10 mouse cellular contexts compared by ENCODE assay signal in genomic region chr9:20804266-20805158, GRCm38 (mm10). TPM values are rescaled to one million over a fixed set of nuclear protein-coding genes. Genes with fewer than 3 reads are reported as not detected.
DNase-seq lines count a peak whose midpoint lies in the region; ATAC-seq and TF ChIP-seq lines count a peak whose summit lies in the region.
"Had no signal": no experiment of that assay in that cellular context is flagged by ENCODE, and none has a peak within 500 bp of the region (broad histone marks: within the 10 kb centered on the region; RNA-seq: fewer than 3 reads in every experiment).

No protein-coding gene starts in this region.

- H3K36me3 ChIP-seq in hindbrain, postnatal 0 days (ENCODE audit: insufficient read depth, low read length): no peaks in the 10 kb centered on the region
- no peaks in the 10 kb centered on the region for H3K36me3 ChIP-seq in hindbrain, embryonic 12.5 days
- H3K36me3 ChIP-seq in G1E (replicated peaks): no peaks in the 10 kb centered on the region
- H3K36me3 ChIP-seq in thymus, adult 2 months (ENCODE audit: control insufficient read depth, insufficient read depth, low read length): no peaks in the 10 kb centered on the region
- H3K36me3 ChIP-seq: neural tube, embryonic 13.5 days had no signal

- TF ChIP-seq CTCF in hindbrain, postnatal 0 days (IDR thresholded peaks at IDR 0.05; ENCODE audit: low read depth): peak; percentile 75
- TF ChIP-seq CTCF in G1E (IDR thresholded peaks at IDR 0.05; ENCODE audit: low read depth, low read length): peak; percentile 99
- peak; percentile 49; the same call in 1 of the 2 replicates for TF ChIP-seq CTCF in thymus, adult 2 months (IDR thresholded peaks at IDR 0.05; ENCODE audit: borderline replicate concordance, control insufficient read depth, extremely low read depth, insufficient read depth, low read length, poor library complexity)

- H3K27ac ChIP-seq in hindbrain, postnatal 0 days: no peak overlapping the region
- H3K27ac ChIP-seq in hindbrain, embryonic 12.5 days: no peak overlapping the region
- H3K27ac ChIP-seq in thymus, adult 2 months (ENCODE audit: control insufficient read depth, insufficient read depth, low read length): no peak overlapping the region
- H3K27ac ChIP-seq: neural tube, embryonic 13.5 days had no signal

- H3K4me1 ChIP-seq in hindbrain, postnatal 0 days (ENCODE audit: insufficient read depth, low read length): no peaks in the 10 kb centered on the region
- no peaks in the 10 kb centered on the region for H3K4me1 ChIP-seq in hindbrain, embryonic 12.5 days
- H3K4me1 ChIP-seq in G1E (ENCODE audit: insufficient read depth, low read depth, low read length): no peaks in the 10 kb centered on the region
- H3K4me1 ChIP-seq in thymus, adult 2 months (replicated peaks; ENCODE audit: control insufficient read depth, insufficient read depth, low read length): no peaks in the 10 kb centered on the region
- H3K4me1 ChIP-seq: neural tube, embryonic 13.5 days had no signal

- peak; percentile 44 for DNase-seq in hindbrain, postnatal 0 days (ENCODE audit: low spot score)
- peak; percentile 50 for DNase-seq in G1E (ENCODE audit: low spot score)
- DNase-seq in cerebellum, adult 8-10 months: peak; percentile 23
- peak; percentile 58 to 59 for DNase-seq in layer of hippocampus, postnatal 36 days
- peak; percentile 51 for DNase-seq in thymus, adult 2 months

- WGBS in hindbrain, postnatal 0 days: 74% methylated on average over 13 of the region's 13 CpGs
- 82% methylated on average over 13 of the region's 13 CpGs for WGBS in hindbrain, embryonic 12.5 days
- WGBS in thymus, adult 2 months: 65% methylated on average over 13 of the region's 13 CpGs

- no peak overlapping the region for H3K4me2 ChIP-seq in hindbrain, postnatal 0 days (ENCODE audit: low read depth, low read length)
- no peak overlapping the region for H3K4me2 ChIP-seq in hindbrain, embryonic 12.5 days (replicated peaks)
- H3K4me2 ChIP-seq: neural tube, embryonic 13.5 days had no signal

- peaks cover 5% of the 10 kb centered on the region; the same call in 1 of the 2 replicates for H3K9me3 ChIP-seq in hindbrain, postnatal 0 days (ENCODE audit: low read length)
- peaks cover 11% of the 10 kb centered on the region; the same call in 1 of the 2 replicates for H3K9me3 ChIP-seq in hindbrain, embryonic 12.5 days (replicated peaks)
- no peaks in the 10 kb centered on the region for H3K9me3 ChIP-seq in G1E (replicated peaks)

- peak; percentile 37; the same call in 1 of the 2 replicates for ATAC-seq in hindbrain, postnatal 0 days
- no peak for ATAC-seq in hindbrain, embryonic 12.5 days (ENCODE audit: low FRiP score)
- no peak for ATAC-seq in G1E (ENCODE audit: extremely low read depth, insufficient number of reproducible peaks, low FRiP score, poor library complexity, severe bottlenecking)
- ATAC-seq in granulocyte monocyte progenitor cell, adult 5-6 weeks (replicated peaks; ENCODE audit: poor library complexity, severe bottlenecking): peak; percentile 93
- peak; percentile 87 for ATAC-seq in megakaryocyte-erythroid progenitor cell, adult 5-6 weeks (replicated peaks; ENCODE audit: low FRiP score, low TSS enrichment, poor library complexity, severe bottlenecking)

- TF ChIP-seq POLR2A in thymus, adult 2 months (IDR thresholded peaks at IDR 0.05; ENCODE audit: control insufficient read depth, extremely low read depth, insufficient read depth, low read length, poor library complexity): no peak

- H3K4me3 ChIP-seq in hindbrain, postnatal 0 days (ENCODE audit: low read length): no peak overlapping the region
- H3K4me3 ChIP-seq in hindbrain, embryonic 12.5 days: no peak overlapping the region
- no peak overlapping the region for H3K4me3 ChIP-seq in G1E (ENCODE audit: low read depth, low read length)
- H3K4me3 ChIP-seq in thymus, adult 2 months (ENCODE audit: control insufficient read depth, insufficient read depth, low read length): no peak overlapping the region
- H3K4me3 ChIP-seq: erythroblast, embryonic 14.5 days; neural tube, embryonic 13.5 days had no signal

- H3K9ac ChIP-seq in hindbrain, postnatal 0 days (replicated peaks; ENCODE audit: low read length): no peak overlapping the region
- no peak overlapping the region for H3K9ac ChIP-seq in hindbrain, embryonic 12.5 days
- H3K9ac ChIP-seq: neural tube, embryonic 13.5 days had no signal

- H3K27me3 ChIP-seq in hindbrain, postnatal 0 days (ENCODE audit: insufficient read depth, low read length): no peaks in the 10 kb centered on the region
- H3K27me3 ChIP-seq in hindbrain, embryonic 12.5 days: no peaks in the 10 kb centered on the region
- peaks cover 2% of the 10 kb centered on the region; the same call in 1 of the 2 replicates for H3K27me3 ChIP-seq in G1E (ENCODE audit: insufficient read depth, low read length)
- no peaks in the 10 kb centered on the region for H3K27me3 ChIP-seq in thymus, adult 2 months (ENCODE audit: control insufficient read depth, insufficient read depth, low read length)
- H3K27me3 ChIP-seq: neural tube, embryonic 13.5 days had no signal

RNA-seq across cellular contexts. Expression of gene Col5a3, which starts 10.4 kb away (rescaled TPM):
- 3.3 and 4.0 TPM in 2 replicates for total RNA-seq in hindbrain, postnatal 0 days (2014; rRNA removed)
- 1.1 and 1.5 TPM in 2 replicates for polyA plus RNA-seq in hindbrain, postnatal 0 days (2015; fragmentation: Nextera tagmentation; extraction: Ambion mirVana)
- 1.5 and 2.0 TPM in 2 replicates for polyA plus RNA-seq in hindbrain, embryonic 12.5 days (2016; fragmentation: Nextera tagmentation; extraction: Ambion mirVana)
- total RNA-seq in G1E (2014; fragmentation: Nextera tagmentation): not detected in 2 replicates
- 0.11 TPM in 1 of 2 replicates, not detected in the other for total RNA-seq in G1E (2017)
- polyA plus RNA-seq in G1E (2012): not detected in 2 replicates
- total RNA-seq in granulocyte monocyte progenitor cell, adult 5-6 weeks (2014; fragmentation: Nextera tagmentation): 0.28 and 0.41 TPM in 2 replicates
- 0.60 and 0.62 TPM in 2 replicates for total RNA-seq in granulocyte monocyte progenitor cell, adult 5-6 weeks (2017)
- 1 to 10 TPM; 1.3 to 2.0 TPM for total RNA-seq in layer of hippocampus, postnatal 36 days (2021)
- total RNA-seq in megakaryocyte-erythroid progenitor cell, adult 5-6 weeks (2014; fragmentation: Nextera tagmentation): not detected in 2 replicates
- total RNA-seq in megakaryocyte-erythroid progenitor cell, adult 5-6 weeks (2017): not detected in 2 replicates
- polyA plus RNA-seq in thymus, adult 2 months (2012; rRNA removed): 3.1 and 4.3 TPM in 2 replicates
- polyA plus RNA-seq: erythroblast, embryonic 14.5 days had no signal

RNA-seq across cellular contexts. Expression of gene Rdh8, which starts 13.8 kb away (rescaled TPM):
- not detected in 2 replicates for total RNA-seq in hindbrain, postnatal 0 days (2014; rRNA removed)
- not detected in 2 replicates for polyA plus RNA-seq in hindbrain, postnatal 0 days (2015; fragmentation: Nextera tagmentation; extraction: Ambion mirVana)
- polyA plus RNA-seq in hindbrain, embryonic 12.5 days (2016; fragmentation: Nextera tagmentation; extraction: Ambion mirVana): not detected in 2 replicates
- total RNA-seq in G1E (2014; fragmentation: Nextera tagmentation) (not detected in 2 replicates), G1E (2017) (0.06 TPM in 1 of 2 replicates, not detected in the other)
- polyA plus RNA-seq in G1E (2012): not detected in 2 replicates
- not detected in 2 replicates for total RNA-seq in granulocyte monocyte progenitor cell, adult 5-6 weeks (2014; fragmentation: Nextera tagmentation)
- not detected in 2 replicates for total RNA-seq in granulocyte monocyte progenitor cell, adult 5-6 weeks (2017)
- total RNA-seq in layer of hippocampus, postnatal 36 days (2021): not detected
- not detected in 2 replicates for total RNA-seq in megakaryocyte-erythroid progenitor cell, adult 5-6 weeks (2014; fragmentation: Nextera tagmentation)
- not detected in 2 replicates for total RNA-seq in megakaryocyte-erythroid progenitor cell, adult 5-6 weeks (2017)
- polyA plus RNA-seq in thymus, adult 2 months (2012; rRNA removed): not detected in 2 replicates
- polyA plus RNA-seq: erythroblast, embryonic 14.5 days; neural tube, embryonic 13.5 days had no signal

RNA-seq across cellular contexts. Expression of gene Olfm2, which starts 58.4 kb away (rescaled TPM):
- total RNA-seq in hindbrain, postnatal 0 days (2014; rRNA removed): 317 and 346 TPM in 2 replicates
- 190 and 213 TPM in 2 replicates for polyA plus RNA-seq in hindbrain, postnatal 0 days (2015; fragmentation: Nextera tagmentation; extraction: Ambion mirVana)
- polyA plus RNA-seq in hindbrain, embryonic 12.5 days (2016; fragmentation: Nextera tagmentation; extraction: Ambion mirVana): 68.7 and 75.0 TPM in 2 replicates
- total RNA-seq in G1E (2014; fragmentation: Nextera tagmentation) (not detected in 2 replicates), G1E (2017) (0.06 TPM in 1 of 2 replicates, not detected in the other)
- polyA plus RNA-seq in G1E (2012): not detected in 2 replicates
- total RNA-seq in granulocyte monocyte progenitor cell, adult 5-6 weeks (2014; fragmentation: Nextera tagmentation): not detected in 2 replicates
- 0.09 TPM in 1 of 2 replicates, not detected in the other for total RNA-seq in granulocyte monocyte progenitor cell, adult 5-6 weeks (2017)
- total RNA-seq in layer of hippocampus, postnatal 36 days (2021): 10 to 100 TPM; 36.1 to 39.1 TPM
- total RNA-seq in megakaryocyte-erythroid progenitor cell, adult 5-6 weeks (2014; fragmentation: Nextera tagmentation): not detected in 2 replicates
- total RNA-seq in megakaryocyte-erythroid progenitor cell, adult 5-6 weeks (2017): not detected in 2 replicates
- polyA plus RNA-seq in thymus, adult 2 months (2012; rRNA removed): 0.51 and 0.93 TPM in 2 replicates
- polyA plus RNA-seq: erythroblast, embryonic 14.5 days had no signal

Comparison
In these comparisons a context has a peak if more than half of its experiments do, and no peak if none do; other contexts are left out.
1. ATAC-seq: peak in hindbrain, postnatal 0 days (single experiment), granulocyte monocyte progenitor cell, adult 5-6 weeks (single experiment) and megakaryocyte-erythroid progenitor cell, adult 5-6 weeks (single experiment); none in hindbrain, embryonic 12.5 days (single experiment) and G1E (single experiment).
2. CTCF ChIP-seq: peak in every context shown above with its lines; median percentile 99 in G1E; 75 in hindbrain, postnatal 0 days; 49 in thymus, adult 2 months.
3. RNA of gene Olfm2, which starts 58.4 kb away (total RNA-seq): 317 to 346 TPM in hindbrain, postnatal 0 days and 36.1 to 39.1 TPM in layer of hippocampus, postnatal 36 days; 0.06 TPM in G1E, 0.09 TPM in granulocyte monocyte progenitor cell, adult 5-6 weeks and not detected in megakaryocyte-erythroid progenitor cell, adult 5-6 weeks; every median in the first group is over 10 times any median in the second.
4. Peak in every context shown above with its lines, with median percentiles within 50 percentile points of each other: DNase-seq.